25 mouse cellular contexts compared by ENCODE assay signal in genomic region chr6:109125447-109125846, GRCm38 (mm10).
"Had no signal": no experiment of that assay in that cellular context is flagged by ENCODE, and none has a peak within 500 bp of the region (broad histone marks: within the 10 kb centered on the region; RNA-seq: fewer than 3 reads in every experiment).

No protein-coding gene starts in this region.

- DNase-seq: cerebellum, adult 8-10 months; cerebellum, adult 9-10 months; cerebellum, adult 9-11 months; cerebellum, postnatal 10 days; cerebellum, postnatal 14 days; cerebellum, postnatal 25 days; cerebellum, postnatal 36 days; embryo, embryonic 11 days; forebrain, postnatal 0 days; gastrocnemius, adult 2 months; gastrocnemius, postnatal 10 days; gastrocnemius, postnatal 14 days; gastrocnemius, postnatal 25 days; gastrocnemius, postnatal 36 days; heart, adult 18-20 months had no signal

- H3K4me3 ChIP-seq: embryonic facial prominence, embryonic 10.5 days; embryonic facial prominence, embryonic 12.5 days; embryonic facial prominence, embryonic 13.5 days; embryonic facial prominence, embryonic 15.5 days; erythroblast, embryonic 14.5 days; forebrain, embryonic 10.5 days; forebrain, embryonic 12.5 days; forebrain, embryonic 13.5 days; forebrain, embryonic 15.5 days; gastrocnemius, adult 2 months; heart, embryonic 10.5 days had no signal

- H3K4me1 ChIP-seq: embryonic facial prominence, embryonic 10.5 days; embryonic facial prominence, embryonic 12.5 days; embryonic facial prominence, embryonic 13.5 days; embryonic facial prominence, embryonic 15.5 days; forebrain, embryonic 10.5 days; forebrain, embryonic 12.5 days; forebrain, embryonic 13.5 days; forebrain, embryonic 15.5 days; heart, embryonic 10.5 days had no signal

- H3K36me3 ChIP-seq: embryonic facial prominence, embryonic 10.5 days; embryonic facial prominence, embryonic 12.5 days; embryonic facial prominence, embryonic 13.5 days; embryonic facial prominence, embryonic 15.5 days; forebrain, embryonic 10.5 days; forebrain, embryonic 12.5 days; forebrain, embryonic 15.5 days; heart, embryonic 10.5 days had no signal

- H3K9ac ChIP-seq: embryonic facial prominence, embryonic 12.5 days; embryonic facial prominence, embryonic 13.5 days; embryonic facial prominence, embryonic 15.5 days; forebrain, embryonic 12.5 days; forebrain, embryonic 13.5 days; forebrain, embryonic 15.5 days; forebrain, postnatal 0 days had no signal

- H3K27ac ChIP-seq: embryonic facial prominence, embryonic 10.5 days; embryonic facial prominence, embryonic 12.5 days; embryonic facial prominence, embryonic 13.5 days; embryonic facial prominence, embryonic 15.5 days; forebrain, embryonic 10.5 days; forebrain, embryonic 12.5 days; forebrain, embryonic 13.5 days; forebrain, embryonic 15.5 days; gastrocnemius, adult 2 months; heart, embryonic 10.5 days had no signal

- H3K27me3 ChIP-seq: embryonic facial prominence, embryonic 12.5 days; embryonic facial prominence, embryonic 13.5 days; embryonic facial prominence, embryonic 15.5 days; forebrain, embryonic 12.5 days; forebrain, embryonic 13.5 days; forebrain, embryonic 15.5 days had no signal
